Mouse (Mus musculus) ovary, postnatal 14 days (tissue): Measurements from ENCODE around the gene Smyd2.

Experiments used
- DNase-seq: peaks from one replicate; pipeline ENCODE4 v3.0.0; 2022; ENCODE audit warnings: low spot score

Gene Smyd2

GRCm38 (mm10) chr1:189917126-189917500 lies 5.0 kb downstream of the Smyd2 start:
- no peak for DNase-seq

- no peak for DNase-seq
These were observed 5.6 kb downstream of the Smyd2 start for GRCm38 (mm10) chr1:189916422-189917125.

- no peak for DNase-seq
These were observed 8.9 kb downstream of the Smyd2 start for GRCm38 (mm10) chr1:189913093-189913760.

- DNase-seq, result peak; percentile 19
These were observed 11.3 kb downstream of the Smyd2 start for GRCm38 (mm10) chr1:189910685-189911345.

GRCm38 (mm10) chr1:189903169-189903568 lies 19.0 kb downstream of the Smyd2 start:
- no peak for DNase-seq

- no peak for DNase-seq
These were observed 19.8 kb downstream of the Smyd2 start for GRCm38 (mm10) chr1:189902413-189902812.

- DNase-seq, result no peak
These were observed 22.6 kb downstream of the Smyd2 start for GRCm38 (mm10) chr1:189899526-189899925.

GRCm38 (mm10) chr1:189898708-189899107 lies 23.5 kb downstream of the Smyd2 start:
- no peak for DNase-seq

GRCm38 (mm10) chr1:189897861-189898260 lies 24.3 kb downstream of the Smyd2 start:
- no peak for DNase-seq

GRCm38 (mm10) chr1:189894191-189894590 lies 28.0 kb downstream of the Smyd2 start:
- no peak for DNase-seq

- no peak for DNase-seq
These were observed 33.4 kb downstream of the Smyd2 start for GRCm38 (mm10) chr1:189888749-189889148.

- peak; percentile 43 for DNase-seq
These were observed 34.6 kb downstream of the Smyd2 start for GRCm38 (mm10) chr1:189887518-189887917.

GRCm38 (mm10) chr1:189885975-189886374 lies 36.2 kb downstream of the Smyd2 start:
- DNase-seq, result no peak

- DNase-seq, result no peak
These were observed 37.2 kb downstream of the Smyd2 start for GRCm38 (mm10) chr1:189884951-189885350.

GRCm38 (mm10) chr1:189883531-189884170 lies 38.5 kb downstream of the Smyd2 start:
- peak; percentile 49 for DNase-seq

GRCm38 (mm10) chr1:189882886-189883285 lies 39.3 kb downstream of the Smyd2 start:
- DNase-seq, result peak; percentile 44

- no peak for DNase-seq
These were observed 41.4 kb downstream of the Smyd2 start for GRCm38 (mm10) chr1:189880745-189881144.

GRCm38 (mm10) chr1:189879965-189880364 lies 42.2 kb downstream of the Smyd2 start:
- no peak for DNase-seq

- no peak for DNase-seq
These were observed 43.0 kb downstream of the Smyd2 start for GRCm38 (mm10) chr1:189879212-189879611.

GRCm38 (mm10) chr1:189876162-189876561 lies 46.0 kb downstream of the Smyd2 start:
- no peak for DNase-seq

GRCm38 (mm10) chr1:189875439-189875861 lies 46.7 kb downstream of the Smyd2 start:
- DNase-seq, result no peak

- no peak for DNase-seq
These were observed 48.6 kb downstream of the Smyd2 start for GRCm38 (mm10) chr1:189873591-189873990.

GRCm38 (mm10) chr1:189872050-189872449 lies 50.1 kb downstream of the Smyd2 start:
- DNase-seq, result no peak
